Mouse (Mus musculus) skeletal muscle tissue, adult 2 months (tissue): ENCODE data around the gene Ubqln4.

ENCODE experiments used
- DNase-seq: peaks from one replicate; pipeline ENCODE4 v3.0.0-alpha.2; 2012; ENCODE audit warnings: low read depth, low spot score

Ubqln4 gene

DNA sequence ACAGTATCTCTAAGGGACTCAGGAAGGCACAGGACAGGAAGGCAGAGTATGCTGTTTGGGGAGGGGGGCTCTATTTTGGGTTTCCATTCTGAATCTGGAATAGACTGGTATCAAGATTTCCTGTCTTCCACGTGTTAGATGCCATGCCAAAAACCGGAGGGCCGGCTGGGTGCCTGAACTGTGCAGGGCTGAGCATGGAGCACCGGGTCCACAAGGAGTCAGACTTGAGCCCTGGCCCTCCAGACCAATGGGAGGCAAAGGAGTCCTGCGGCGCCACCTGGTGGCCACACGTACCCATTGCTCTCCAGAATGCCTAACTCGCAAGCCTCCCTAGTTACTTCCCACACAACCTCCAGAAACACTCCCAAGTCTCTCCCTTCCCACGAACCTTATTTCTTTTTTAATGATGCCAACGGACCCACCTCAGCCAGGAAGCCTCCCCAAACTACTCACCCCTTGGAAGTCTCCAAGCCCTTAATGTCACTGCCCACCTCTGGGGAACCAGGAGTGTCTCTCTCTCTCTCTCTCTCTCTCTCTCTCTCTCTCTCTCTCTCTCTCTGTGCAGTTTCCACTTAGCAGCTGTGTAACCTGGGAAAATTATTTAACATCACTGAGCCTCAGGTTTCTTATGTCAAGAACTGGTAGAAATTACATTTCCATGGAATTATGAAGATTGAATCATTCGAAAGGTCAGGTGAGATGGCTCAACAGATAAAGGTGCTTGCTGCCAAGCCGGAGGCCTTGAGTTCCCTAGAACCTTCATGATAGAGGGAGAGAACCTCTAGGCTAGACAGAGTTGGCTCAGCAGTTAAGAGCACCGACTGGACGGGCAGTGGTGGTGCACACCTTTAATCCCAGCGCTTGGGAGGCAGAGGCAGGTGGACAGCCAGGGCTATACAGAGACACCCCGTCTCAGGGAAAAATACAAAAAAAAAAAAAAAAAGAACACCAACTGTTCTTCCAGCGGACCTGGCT is 27.1 kb upstream of the Ubqln4 start:
- peak; percentile 91 for DNase-seq

DNA sequence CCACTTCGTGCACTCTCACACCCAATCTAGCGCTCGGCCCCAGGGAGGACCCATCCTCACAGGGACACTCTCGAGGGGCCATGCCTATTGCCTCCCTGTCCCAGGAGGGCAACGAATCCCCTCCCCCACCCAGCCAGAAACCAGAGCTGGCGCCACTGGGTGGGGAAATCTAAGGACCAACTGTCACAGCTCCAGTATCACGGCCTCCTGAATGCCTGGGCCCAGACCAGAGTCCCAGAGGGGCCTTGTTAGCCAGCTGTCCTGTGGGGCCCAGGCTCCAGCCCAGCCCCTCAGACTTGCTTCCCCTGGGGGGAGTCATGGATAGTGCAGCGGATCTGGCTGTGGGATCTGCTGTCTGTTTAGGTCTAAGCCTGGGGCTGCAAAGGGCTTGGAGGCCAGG is 26.0 kb upstream of the Ubqln4 start:
- DNase-seq: no peak

DNA sequence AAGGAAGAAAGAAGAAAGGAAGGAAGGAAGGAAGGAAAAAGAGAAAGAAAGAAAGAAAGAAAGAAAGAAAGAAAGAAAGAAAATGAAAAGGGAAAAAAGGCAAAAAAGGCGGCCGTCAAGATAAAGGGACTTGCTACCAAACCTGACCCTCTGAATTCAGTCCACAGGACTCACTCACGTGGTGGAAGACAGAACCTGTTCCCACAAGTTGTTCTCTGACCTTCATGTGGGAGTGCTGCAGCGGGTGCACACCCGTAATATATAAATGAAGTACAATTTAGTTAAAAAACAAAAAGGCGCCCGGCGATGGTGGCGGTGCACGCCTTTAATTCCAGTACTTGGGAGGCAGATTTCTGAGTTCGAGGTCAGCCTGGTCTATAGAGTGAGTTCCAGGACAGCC is 24.9 kb upstream of the Ubqln4 start:
- no peak for DNase-seq

DNA sequence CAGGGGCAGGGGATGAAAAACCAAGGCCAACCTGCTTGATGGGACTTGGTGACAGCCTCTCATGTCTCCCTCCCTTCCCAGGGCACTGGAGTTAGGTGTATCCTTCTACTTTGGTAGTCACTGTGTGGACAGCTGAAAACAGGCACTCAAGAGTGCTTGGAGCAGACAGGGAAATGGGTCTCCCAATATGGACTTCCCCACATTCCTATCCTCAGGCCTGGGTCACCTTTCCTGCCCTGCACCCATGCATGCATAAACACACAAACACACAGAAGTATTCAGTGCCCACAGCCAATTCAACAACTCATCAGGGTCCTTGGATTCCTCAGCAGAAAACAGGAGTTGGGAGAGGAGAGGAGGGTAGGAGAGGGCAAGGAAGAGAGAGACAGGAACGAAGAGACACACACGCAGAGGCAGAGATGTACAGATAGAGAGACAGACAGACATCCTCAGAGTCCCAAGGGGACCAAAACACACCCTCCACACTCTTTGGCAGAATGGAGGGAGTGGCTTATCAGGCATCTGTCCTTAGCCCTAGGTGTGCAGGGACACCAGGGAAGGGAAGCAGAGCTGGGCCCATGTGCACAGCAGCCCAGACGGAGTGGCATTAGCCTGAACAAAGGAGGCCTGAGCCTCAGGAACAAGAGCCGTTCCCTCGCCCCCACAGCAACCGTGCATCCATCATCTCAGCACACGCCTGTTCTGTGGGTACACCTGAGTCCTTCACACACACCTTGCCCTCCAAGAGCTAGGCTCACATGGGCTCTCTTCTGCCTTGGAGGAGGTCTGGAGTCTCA is 24.2 kb upstream of the Ubqln4 start:
- no peak for DNase-seq

DNA sequence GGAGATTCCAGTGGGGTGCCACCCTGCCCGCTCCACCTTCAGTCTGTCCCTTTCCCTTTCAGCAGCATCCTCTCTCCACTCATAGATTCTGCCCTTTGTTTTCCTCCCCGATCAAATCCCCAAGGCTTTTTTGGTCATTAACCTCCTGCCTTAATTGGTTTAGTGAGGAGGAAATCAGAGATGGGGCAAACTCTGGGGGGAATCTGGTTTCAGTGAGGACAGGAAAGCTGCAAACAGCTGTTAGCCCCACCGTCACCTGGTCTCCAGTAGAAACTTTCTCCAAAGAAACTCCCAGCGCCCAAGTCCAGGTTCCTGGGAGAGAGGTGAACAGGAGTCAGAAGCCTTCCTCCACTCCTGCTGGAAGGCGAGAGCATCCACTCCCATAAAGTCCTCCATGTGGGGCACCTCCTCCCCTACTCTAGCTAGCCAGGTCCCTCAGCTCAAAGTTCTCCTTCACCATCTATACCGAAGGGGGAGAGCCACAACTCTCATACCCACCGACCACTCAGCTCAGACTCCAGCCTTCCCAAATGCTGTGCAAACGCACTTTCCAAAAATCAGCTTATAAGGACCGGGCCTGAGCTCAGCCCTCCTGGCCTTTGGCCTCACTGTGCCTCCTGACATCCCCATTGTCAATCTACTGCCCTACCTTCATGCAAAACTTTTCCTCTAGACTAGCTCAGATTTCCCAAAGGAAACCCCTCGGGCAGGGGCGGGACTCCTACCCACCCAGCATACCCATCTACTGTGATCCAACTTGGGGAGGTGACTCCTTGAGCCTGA is 23.3 kb upstream of the Ubqln4 start:
- DNase-seq: no peak

- no peak for DNase-seq
Measured at GRCm38 (mm10) chr3:88531348-88532298, 21.9 kb upstream of the Ubqln4 start.

- DNase-seq: no peak
Measured at GRCm38 (mm10) chr3:88532299-88532674, 21.3 kb upstream of the Ubqln4 start, which contains the start of gene Mex3a. TSS of gene Mex3a (plus strand) at chr3:88532395.

- no peak for DNase-seq
Measured at GRCm38 (mm10) chr3:88532689-88533511, 20.7 kb upstream of the Ubqln4 start.

DNA sequence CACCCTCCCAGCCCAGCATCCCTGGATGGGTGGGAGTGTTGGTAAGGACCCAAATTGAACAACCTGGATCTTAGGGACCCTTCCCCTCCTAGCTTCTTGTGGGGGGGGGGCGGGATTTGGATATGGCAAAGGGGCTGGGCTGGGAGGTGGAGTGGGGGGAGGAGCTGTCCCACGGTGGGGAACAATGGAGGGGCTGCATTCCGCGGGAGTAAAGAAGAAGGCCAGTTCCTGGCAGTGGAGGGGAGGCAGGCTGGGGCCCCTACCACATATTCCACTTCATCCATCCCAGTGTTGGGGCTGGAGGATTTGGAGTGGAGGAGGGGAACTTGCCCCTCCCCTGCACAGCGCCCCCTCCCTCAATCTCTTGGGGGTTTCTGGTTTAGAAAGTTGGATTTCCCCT is 19.9 kb upstream of the Ubqln4 start:
- no peak for DNase-seq

- no peak for DNase-seq
Measured at GRCm38 (mm10) chr3:88535005-88535404, 18.6 kb upstream of the Ubqln4 start.

DNA sequence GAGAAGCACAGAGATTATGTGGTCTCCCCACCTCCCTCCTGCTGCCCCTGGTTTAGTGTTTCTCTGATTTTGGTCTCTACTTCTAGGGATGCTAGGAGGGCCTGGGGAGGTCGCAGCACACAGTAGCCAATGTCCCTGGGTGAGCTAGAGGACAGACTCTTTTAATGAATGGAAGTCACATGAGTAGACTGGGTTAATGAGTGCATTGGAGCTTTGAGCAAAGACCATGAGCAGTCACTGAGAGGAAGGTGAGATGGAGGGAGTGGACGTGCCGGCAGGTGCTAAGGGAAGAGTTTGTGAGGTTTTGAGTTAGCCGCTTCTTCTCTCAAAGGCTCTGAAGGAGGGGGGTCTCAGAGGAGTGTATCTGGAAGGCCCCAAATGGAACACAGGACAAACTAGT is 18.0 kb upstream of the Ubqln4 start:
- DNase-seq: no peak

DNA sequence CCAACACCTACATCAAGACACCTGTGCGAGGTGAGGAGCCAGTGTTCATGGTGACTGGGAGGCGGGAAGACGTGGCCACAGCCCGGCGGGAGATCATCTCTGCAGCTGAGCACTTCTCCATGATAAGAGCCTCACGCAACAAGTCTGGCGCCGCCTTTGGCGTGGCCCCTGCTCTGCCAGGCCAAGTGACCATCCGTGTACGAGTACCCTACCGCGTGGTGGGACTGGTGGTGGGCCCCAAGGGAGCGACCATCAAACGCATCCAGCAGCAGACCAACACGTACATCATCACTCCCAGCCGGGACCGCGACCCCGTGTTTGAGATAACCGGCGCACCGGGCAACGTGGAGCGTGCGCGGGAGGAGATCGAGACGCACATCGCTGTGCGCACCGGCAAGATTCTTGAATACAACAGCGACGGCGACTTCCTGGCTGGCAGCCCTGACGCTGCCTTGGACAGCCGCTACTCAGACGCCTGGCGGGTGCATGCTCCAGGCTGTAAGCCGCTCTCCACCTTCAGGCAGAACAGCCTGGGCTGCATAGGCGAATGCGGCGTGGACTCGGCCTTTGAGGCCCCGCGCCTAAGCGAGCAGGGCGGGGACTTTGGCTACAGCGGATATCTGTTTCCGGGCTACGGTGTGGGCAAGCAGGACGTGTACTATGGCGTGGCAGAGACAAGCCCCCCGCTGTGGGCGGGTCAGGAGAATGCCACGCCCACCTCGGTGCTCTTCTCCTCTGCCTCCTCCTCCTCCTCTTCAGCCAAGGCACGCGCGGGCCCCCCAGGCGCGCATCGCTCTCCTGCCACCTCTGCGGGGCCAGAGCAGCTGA is 17.2 kb upstream of the Ubqln4 start:
- peak; percentile 79 for DNase-seq

DNA sequence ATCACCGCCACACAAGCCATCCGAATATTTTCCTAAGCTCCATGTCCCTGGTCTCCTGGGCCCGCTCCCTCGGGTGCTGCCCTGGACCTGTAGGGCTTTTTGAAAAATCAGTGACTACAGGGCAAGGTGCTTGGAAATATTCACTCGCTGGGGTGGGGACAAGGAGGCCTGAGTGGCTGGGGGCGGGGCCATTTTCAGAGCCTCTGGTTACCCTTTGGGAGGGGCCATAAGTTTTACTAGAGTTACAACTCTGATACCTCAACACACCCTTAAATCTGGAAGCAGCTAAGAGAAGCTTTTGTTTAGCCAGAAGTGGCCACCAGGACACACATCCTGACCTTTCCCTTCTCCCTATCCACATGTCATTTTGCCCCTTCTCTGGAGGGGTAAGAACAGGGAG is 16.4 kb upstream of the Ubqln4 start:
- DNase-seq: no peak

- DNase-seq: no peak
Measured at GRCm38 (mm10) chr3:88538271-88539145, 15.1 kb upstream of the Ubqln4 start.

DNA sequence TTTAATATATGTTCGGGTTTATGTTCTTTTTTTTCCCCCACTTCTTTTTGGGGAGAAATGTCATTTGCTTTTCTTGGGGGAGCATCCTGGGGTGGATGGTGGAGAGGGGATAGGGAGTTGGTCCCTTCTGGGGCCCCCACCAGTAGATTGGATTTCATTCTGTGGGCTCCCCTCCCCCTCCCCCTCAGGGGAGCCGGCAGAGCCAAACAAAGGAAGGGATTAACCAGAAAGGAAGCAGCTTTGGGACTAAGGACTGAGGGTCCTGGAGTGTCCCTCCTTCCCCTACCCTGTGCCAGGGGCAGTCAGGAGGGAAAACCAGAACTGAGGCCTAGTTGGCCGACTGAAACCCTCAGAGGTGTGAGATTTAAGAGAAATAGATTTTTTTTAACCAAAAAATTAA is 14.2 kb upstream of the Ubqln4 start:
- no peak for DNase-seq

GRCm38 (mm10) chr3:88540085-88540484 is 13.5 kb upstream of the Ubqln4 start:
- DNase-seq: no peak

DNA sequence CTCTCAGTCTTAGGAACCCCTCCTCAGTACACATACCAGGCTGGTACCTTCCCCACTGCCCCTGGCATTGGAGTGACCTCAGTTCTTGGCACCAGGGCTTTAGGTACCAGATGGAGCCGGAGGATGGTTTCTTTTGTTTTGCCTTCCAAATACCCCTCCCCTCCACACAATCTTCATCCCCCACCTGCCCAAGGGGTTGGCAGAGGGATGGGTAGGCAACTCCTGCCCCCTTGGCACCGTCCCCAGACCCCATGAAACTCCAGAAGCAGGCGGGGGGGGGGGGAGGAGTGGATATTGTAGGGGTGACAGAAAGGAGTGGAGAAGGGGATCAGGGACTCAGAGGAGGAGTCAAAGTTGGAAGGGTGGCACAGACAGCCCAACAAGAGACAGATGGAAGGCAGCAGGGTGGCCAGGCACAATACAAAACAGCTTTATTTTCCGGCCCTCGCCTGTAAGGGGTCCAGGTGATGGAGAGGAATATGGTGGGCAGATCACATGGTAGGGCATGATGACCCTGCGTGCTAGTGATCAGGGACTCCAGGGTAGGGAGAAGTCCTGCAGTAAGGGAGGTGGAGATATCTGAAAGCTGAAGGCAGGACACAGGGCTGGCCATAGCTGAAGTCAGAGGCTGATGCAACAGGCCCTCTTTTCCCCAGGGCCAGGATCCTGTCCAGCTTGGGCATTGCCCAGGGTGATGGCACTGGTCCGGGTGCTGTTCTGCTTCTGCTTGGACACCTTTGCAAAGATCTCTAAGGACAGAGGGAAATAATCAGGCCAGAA is 11.7 kb upstream of the Ubqln4 start:
- no peak for DNase-seq
